8 mouse cellular contexts compared by ENCODE assay signal in genomic region chr1:79786267-79786927, GRCm38 (mm10). TPM values are rescaled to one million over a fixed set of nuclear protein-coding genes. Genes with fewer than 3 reads are reported as not detected.
DNase-seq lines count a peak whose midpoint lies in the region; ATAC-seq and TF ChIP-seq lines count a peak whose summit lies in the region.

No protein-coding gene starts in this region.

- H3K9ac ChIP-seq in heart, postnatal 0 days (replicated peaks; ENCODE audit: low read depth, low read length): no peak overlapping the region
- no peak overlapping the region for H3K9ac ChIP-seq in heart, embryonic 12.5 days
- H3K9ac ChIP-seq in hindbrain, embryonic 14.5 days: no peak overlapping the region

- no peak overlapping the region for H3K4me2 ChIP-seq in heart, postnatal 0 days (ENCODE audit: low read depth, low read length)
- H3K4me2 ChIP-seq in heart, embryonic 12.5 days: no peak overlapping the region
- H3K4me2 ChIP-seq in hindbrain, embryonic 14.5 days (replicated peaks): no peak overlapping the region

- ATAC-seq in heart, postnatal 0 days (ENCODE audit: insufficient read depth, low read depth): peak; percentile 51
- no peak for ATAC-seq in heart, embryonic 12.5 days (ENCODE audit: insufficient number of reproducible peaks, low FRiP score)
- peak; percentile 91 for ATAC-seq in hindbrain, embryonic 14.5 days (ENCODE audit: low FRiP score)

- H3K4me1 ChIP-seq in heart, postnatal 0 days (ENCODE audit: control insufficient read depth, insufficient read depth): no peaks in the 10 kb centered on the region
- no peaks in the 10 kb centered on the region for H3K4me1 ChIP-seq in heart, embryonic 12.5 days (replicated peaks)
- no peaks in the 10 kb centered on the region for H3K4me1 ChIP-seq in hindbrain, embryonic 14.5 days (replicated peaks; ENCODE audit: control insufficient read depth, insufficient read depth, low read length)

- no peak overlapping the region for H3K4me3 ChIP-seq in heart, postnatal 0 days (ENCODE audit: low read depth, low read length)
- H3K4me3 ChIP-seq in heart, embryonic 12.5 days: no peak overlapping the region
- H3K4me3 ChIP-seq in hindbrain, embryonic 14.5 days (replicated peaks; ENCODE audit: low read length): no peak overlapping the region

- H3K27me3 ChIP-seq in heart, postnatal 0 days (ENCODE audit: control insufficient read depth, insufficient read depth, low read length): no peaks in the 10 kb centered on the region
- no peaks in the 10 kb centered on the region for H3K27me3 ChIP-seq in heart, embryonic 12.5 days (replicated peaks)
- no peaks in the 10 kb centered on the region for H3K27me3 ChIP-seq in hindbrain, embryonic 14.5 days (ENCODE audit: control insufficient read depth, insufficient read depth, low read length)

- peaks cover 12% of the 10 kb centered on the region for H3K36me3 ChIP-seq in heart, postnatal 0 days (replicated peaks; ENCODE audit: control insufficient read depth, insufficient read depth, low read length)
- H3K36me3 ChIP-seq in heart, embryonic 12.5 days: peaks cover 13% of the 10 kb centered on the region
- H3K36me3 ChIP-seq in hindbrain, embryonic 14.5 days (replicated peaks; ENCODE audit: control insufficient read depth, insufficient read depth): peaks cover 19% of the 10 kb centered on the region

- no peak overlapping the region for H3K27ac ChIP-seq in heart, postnatal 0 days (ENCODE audit: low read depth)
- no peak overlapping the region for H3K27ac ChIP-seq in heart, embryonic 12.5 days (ENCODE audit: poor library complexity, severe bottlenecking)
- H3K27ac ChIP-seq in hindbrain, embryonic 14.5 days: no peak overlapping the region

- H3K9me3 ChIP-seq in heart, postnatal 0 days (replicated peaks; ENCODE audit: control insufficient read depth, low read length): no peaks in the 10 kb centered on the region
- no peaks in the 10 kb centered on the region for H3K9me3 ChIP-seq in heart, embryonic 12.5 days (replicated peaks)
- no peaks in the 10 kb centered on the region for H3K9me3 ChIP-seq in hindbrain, embryonic 14.5 days (ENCODE audit: control insufficient read depth, low read length)

- no peak for TF ChIP-seq EP300 in heart, postnatal 0 days (IDR thresholded peaks at IDR 0.05; ENCODE audit: low read depth)

- DNase-seq in heart, postnatal 0 days (ENCODE audit: low spot score): peak; percentile 46
- peak; percentile 25 for DNase-seq in 3T3-L1 (ENCODE audit: low read depth, low spot score)
- DNase-seq in brain, adult 2 months (ENCODE audit: low read depth, low spot score): peak; percentile 72
- DNase-seq in hindbrain, embryonic 14.5 days (ENCODE audit: low spot score): peak; percentile 76
- DNase-seq in mesoderm, embryonic 11.5 days (ENCODE audit: low read depth, low spot score): peak; percentile 23
- no peak for DNase-seq in spleen, postnatal 4 days (ENCODE audit: low spot score in 2 of 2)
- DNase-seq in thymus, postnatal 36 days: no peak

- 52% methylated on average over 7 of the region's 7 CpGs for WGBS in heart, postnatal 0 days
- 53% methylated on average over 7 of the region's 7 CpGs for WGBS in heart, embryonic 12.5 days
- WGBS in hindbrain, embryonic 14.5 days: 70% methylated on average over 7 of the region's 7 CpGs

- TF ChIP-seq CTCF in heart, postnatal 0 days (IDR thresholded peaks at IDR 0.05; ENCODE audit: low read depth): peak; percentile 75

RNA-seq across cellular contexts. Expression of gene Wdfy1, which starts 10.5 kb away (rescaled TPM):
- total RNA-seq in heart, postnatal 0 days (2014; rRNA removed; ENCODE audit: low replicate concordance): 33.2 and 51.1 TPM in 2 replicates
- 30.6 and 35.0 TPM in 2 replicates for polyA plus RNA-seq in heart, postnatal 0 days (2015; fragmentation: Nextera tagmentation; extraction: Ambion mirVana)
- polyA plus RNA-seq in heart, embryonic 12.5 days (2016; fragmentation: Nextera tagmentation; extraction: Ambion mirVana): 25.3 and 25.9 TPM in 2 replicates
- polyA plus RNA-seq in hindbrain, embryonic 14.5 days (2014; fragmentation: Nextera tagmentation; extraction: Ambion mirVana): 106 and 117 TPM in 2 replicates

RNA-seq across cellular contexts. Expression of gene Mrpl44, which starts 10.6 kb away (rescaled TPM):
- 49.6 and 70.6 TPM in 2 replicates for total RNA-seq in heart, postnatal 0 days (2014; rRNA removed; ENCODE audit: low replicate concordance)
- 57.2 and 61.3 TPM in 2 replicates for polyA plus RNA-seq in heart, postnatal 0 days (2015; fragmentation: Nextera tagmentation; extraction: Ambion mirVana)
- 45.5 and 47.1 TPM in 2 replicates for polyA plus RNA-seq in heart, embryonic 12.5 days (2016; fragmentation: Nextera tagmentation; extraction: Ambion mirVana)
- polyA plus RNA-seq in hindbrain, embryonic 14.5 days (2014; fragmentation: Nextera tagmentation; extraction: Ambion mirVana): 38.9 and 39.2 TPM in 2 replicates

Comparison
In these comparisons a context has a peak if more than half of its experiments do, and no peak if none do; other contexts are left out.
1. DNase-seq: peak in heart, postnatal 0 days (single experiment), 3T3-L1 (single experiment), brain, adult 2 months (single experiment), hindbrain, embryonic 14.5 days (single experiment) and mesoderm, embryonic 11.5 days (single experiment); none in spleen, postnatal 4 days (0 of 2) and thymus, postnatal 36 days (0 of 2).